Mouse (Mus musculus): ENCODE measurements around the gene Cyp4a30b. TPM values are rescaled to one million over a fixed set of nuclear protein-coding genes. Genes with fewer than 3 reads are reported as not detected.
A peak's percentile ranks its signal among the peaks of the same experiment; 100 is the strongest.
"Not testable (repeated sequence)": the region's sequence is repeated elsewhere in the genome, so short reads cannot be mapped to it uniquely, and the experiment has no call there.

Gene Cyp4a30b
- polyA plus RNA-seq (2014; fragmentation: Nextera tagmentation; extraction: Ambion mirVana) = not detected in 2 replicates

DNA sequence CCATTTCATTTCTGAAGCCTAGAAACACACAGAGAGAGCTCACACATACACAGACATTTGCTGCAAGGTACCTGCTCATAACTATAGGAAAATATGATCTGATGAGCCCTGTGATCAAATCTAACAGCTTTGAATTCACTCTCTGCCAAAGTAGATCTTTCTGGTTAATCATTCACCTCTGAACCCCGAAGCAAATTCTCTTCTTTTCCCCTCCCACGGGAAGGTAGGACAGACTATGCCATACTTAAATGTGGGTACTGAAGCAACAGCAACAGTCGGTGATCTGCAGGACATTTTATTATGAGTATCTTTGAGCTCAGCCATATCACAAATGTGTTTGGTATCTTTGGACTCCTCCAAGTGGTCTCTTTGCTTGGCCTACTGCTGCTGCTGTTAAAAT, at the start of gene Cyp4a30b:
TSS of gene Cyp4a30b (plus strand) at position 301 of the 400 bp plus-strand sequence.
- H3K9ac ChIP-seq (replicated peaks; ENCODE audit: low read length) = no peak within 1 kb of the TSS
- DNase-seq (ENCODE audit: low spot score) (no peak), ATAC-seq (replicated peaks; ENCODE audit: insufficient number of reproducible peaks, low FRiP score, low TSS enrichment, low read depth) (no peak)
- H3K4me3 ChIP-seq (ENCODE audit: low read depth, low read length) = no peak within 1 kb of the TSS
- H3K27me3 ChIP-seq (ENCODE audit: control insufficient read depth, insufficient read depth, low read length) = no peaks in the 10 kb centered on the region
- 83% methylated on average over 3 of the region's 3 CpGs for WGBS
- H3K4me1 ChIP-seq (ENCODE audit: control insufficient read depth, insufficient read depth, low read length) = no peaks in the 10 kb centered on the region
- H3K36me3 ChIP-seq (replicated peaks; ENCODE audit: control insufficient read depth, insufficient read depth, low read depth, low read length) = no peaks in the 10 kb centered on the region
- no peaks in the 10 kb centered on the region for H3K9me3 ChIP-seq (replicated peaks; ENCODE audit: control insufficient read depth, low read length)
- H3K4me2 ChIP-seq (ENCODE audit: low read depth, low read length) = no peak within 1 kb of the TSS
- no peak within 1 kb of the TSS for H3K27ac ChIP-seq (replicated peaks; ENCODE audit: low read depth, low read length)

DNA sequence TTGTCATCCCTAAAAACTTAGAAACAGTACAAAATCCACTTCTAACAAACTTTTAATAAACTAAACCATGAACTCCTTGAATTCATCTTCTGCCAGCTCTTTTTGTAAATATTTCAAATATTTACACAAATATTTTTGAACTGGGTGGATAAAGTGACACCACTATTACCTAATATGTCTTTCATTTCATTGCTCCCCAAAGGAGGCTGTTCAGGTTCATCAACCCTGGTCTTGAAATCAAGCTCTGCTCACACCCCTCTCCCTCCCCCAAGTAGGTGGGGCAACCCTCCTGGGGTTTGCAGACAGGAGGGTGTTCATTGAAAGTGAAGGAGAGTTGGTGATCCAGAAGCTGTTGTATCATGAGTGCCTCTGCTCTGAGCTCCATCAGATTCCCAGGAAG, 41.1 kb upstream of the Cyp4a30b start, which contains the start of gene Cyp4a12b:
TSS of gene Cyp4a12b (plus strand) at position 301 of the 400 bp plus-strand sequence.
- not testable (repeated sequence) for ATAC-seq (replicated peaks; ENCODE audit: insufficient number of reproducible peaks, low FRiP score, low TSS enrichment, low read depth); H3K9me3 ChIP-seq (replicated peaks; ENCODE audit: control insufficient read depth, low read length); H3K36me3 ChIP-seq (replicated peaks; ENCODE audit: control insufficient read depth, insufficient read depth, low read depth, low read length); H3K4me2 ChIP-seq (ENCODE audit: low read depth, low read length); DNase-seq (ENCODE audit: low spot score); H3K4me3 ChIP-seq (ENCODE audit: low read depth, low read length); H3K9ac ChIP-seq (replicated peaks; ENCODE audit: low read length); H3K27me3 ChIP-seq (ENCODE audit: control insufficient read depth, insufficient read depth, low read length); H3K27ac ChIP-seq (replicated peaks; ENCODE audit: low read depth, low read length); H3K4me1 ChIP-seq (ENCODE audit: control insufficient read depth, insufficient read depth, low read length)

DNA sequence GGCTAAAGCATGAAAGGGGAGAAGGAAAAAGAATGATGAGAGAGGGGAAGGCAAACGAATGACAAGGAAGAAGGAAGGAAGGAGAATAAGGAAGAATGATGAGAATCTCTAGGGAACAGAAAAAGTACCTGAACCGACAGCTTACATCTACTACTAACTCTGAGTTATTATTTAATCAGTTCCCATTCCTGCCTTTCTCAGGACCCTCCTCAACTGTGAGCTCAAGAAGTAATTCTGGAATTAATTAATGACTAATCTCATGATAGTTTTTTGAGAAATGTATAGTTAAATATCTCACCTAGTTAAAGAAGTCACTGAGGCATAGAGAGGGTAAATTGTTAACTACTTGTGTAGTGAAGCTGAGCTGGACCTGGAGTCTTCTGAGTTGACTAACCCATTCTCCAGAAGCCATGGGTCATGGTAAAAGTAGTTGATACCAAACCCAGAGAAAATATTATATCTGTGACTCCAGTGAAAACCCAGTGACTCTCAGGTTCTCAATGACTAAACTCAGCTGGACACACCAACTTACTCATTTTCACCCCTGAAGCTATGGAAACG, 1.7 kb upstream of the Cyp4a30b start:
- Histone ChIP-seq H3K9ac (replicated peaks; ENCODE audit: low read length) (no peak overlapping the region), H3K9me3 (replicated peaks; ENCODE audit: control insufficient read depth, low read length) (no peaks in the 10 kb centered on the region), H3K36me3 (replicated peaks; ENCODE audit: control insufficient read depth, insufficient read depth, low read depth, low read length) (no peaks in the 10 kb centered on the region), H3K4me3 (ENCODE audit: low read depth, low read length) (no peak overlapping the region), H3K4me1 (ENCODE audit: control insufficient read depth, insufficient read depth, low read length) (no peaks in the 10 kb centered on the region), H3K27me3 (ENCODE audit: control insufficient read depth, insufficient read depth, low read length) (no peaks in the 10 kb centered on the region), H3K4me2 (ENCODE audit: low read depth, low read length) (no peak overlapping the region), H3K27ac (replicated peaks; ENCODE audit: low read depth, low read length) (no peak overlapping the region)
- ATAC-seq (replicated peaks; ENCODE audit: insufficient number of reproducible peaks, low FRiP score, low TSS enrichment, low read depth) (no peak), DNase-seq (ENCODE audit: low spot score) (no peak)
- 67% methylated on average over 3 of the region's 3 CpGs for WGBS

DNA sequence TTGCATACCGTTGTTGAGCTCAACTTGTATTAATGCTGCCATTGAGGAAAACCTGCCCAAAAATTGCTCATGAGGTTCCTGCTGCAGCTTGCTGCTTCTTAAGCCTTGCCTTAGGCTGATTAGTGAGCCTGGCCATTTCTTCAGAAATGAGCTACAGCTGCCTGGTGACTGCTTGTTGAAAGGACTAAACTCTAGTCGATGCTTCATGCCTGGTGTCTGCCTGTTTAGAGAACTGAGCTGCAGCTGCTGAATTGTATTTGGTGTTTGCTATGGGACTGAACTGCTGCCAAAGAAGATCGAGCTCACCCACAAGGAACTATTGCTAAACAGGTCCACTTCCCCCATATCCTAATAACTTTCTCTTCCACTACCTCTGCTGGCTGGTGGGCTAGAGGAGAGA, 21.2 kb downstream of the Cyp4a30b start:
- not testable (repeated sequence) for H3K4me3 ChIP-seq (ENCODE audit: low read depth, low read length); H3K4me1 ChIP-seq (ENCODE audit: control insufficient read depth, insufficient read depth, low read length)
- WGBS = 77% methylated on average over 3 of the region's 3 CpGs

DNA sequence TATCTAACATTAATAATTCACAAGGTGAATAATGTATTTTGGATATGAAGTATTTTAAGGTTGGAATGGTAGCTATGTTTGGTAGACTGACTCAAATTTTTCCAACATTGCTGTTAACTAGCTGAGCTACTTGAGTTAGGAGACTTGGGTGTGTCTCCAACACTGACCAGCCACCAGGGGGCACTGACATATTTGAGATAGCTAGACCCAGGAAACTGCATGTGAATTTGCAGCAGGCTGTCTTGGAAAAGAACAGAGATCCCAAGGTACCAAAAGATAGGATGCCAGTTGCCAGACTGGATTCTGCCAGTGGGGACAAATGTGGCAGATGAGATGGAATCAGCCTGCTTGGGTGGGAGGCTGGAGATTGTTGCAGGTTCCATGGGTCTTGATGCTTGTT, 23.6 kb downstream of the Cyp4a30b start:
- not testable (repeated sequence) for ATAC-seq (replicated peaks; ENCODE audit: insufficient number of reproducible peaks, low FRiP score, low TSS enrichment, low read depth); H3K36me3 ChIP-seq (replicated peaks; ENCODE audit: control insufficient read depth, insufficient read depth, low read depth, low read length); H3K4me2 ChIP-seq (ENCODE audit: low read depth, low read length); H3K4me1 ChIP-seq (ENCODE audit: control insufficient read depth, insufficient read depth, low read length); H3K27me3 ChIP-seq (ENCODE audit: control insufficient read depth, insufficient read depth, low read length); H3K9me3 ChIP-seq (replicated peaks; ENCODE audit: control insufficient read depth, low read length); H3K9ac ChIP-seq (replicated peaks; ENCODE audit: low read length); H3K4me3 ChIP-seq (ENCODE audit: low read depth, low read length); H3K27ac ChIP-seq (replicated peaks; ENCODE audit: low read depth, low read length)
- DNase-seq (ENCODE audit: low spot score) = peak; percentile 5

More for the DNA sequence above, 21.2 kb downstream of the Cyp4a30b start:
- DNase-seq (ENCODE audit: low spot score); ATAC-seq (replicated peaks; ENCODE audit: insufficient number of reproducible peaks, low FRiP score, low TSS enrichment, low read depth); H3K36me3 ChIP-seq (replicated peaks; ENCODE audit: control insufficient read depth, insufficient read depth, low read depth, low read length); H3K27ac ChIP-seq (replicated peaks; ENCODE audit: low read depth, low read length); H3K27me3 ChIP-seq (ENCODE audit: control insufficient read depth, insufficient read depth, low read length); H3K9ac ChIP-seq (replicated peaks; ENCODE audit: low read length); H3K4me2 ChIP-seq (ENCODE audit: low read depth, low read length); H3K9me3 ChIP-seq (replicated peaks; ENCODE audit: control insufficient read depth, low read length): not testable (repeated sequence)

DNA sequence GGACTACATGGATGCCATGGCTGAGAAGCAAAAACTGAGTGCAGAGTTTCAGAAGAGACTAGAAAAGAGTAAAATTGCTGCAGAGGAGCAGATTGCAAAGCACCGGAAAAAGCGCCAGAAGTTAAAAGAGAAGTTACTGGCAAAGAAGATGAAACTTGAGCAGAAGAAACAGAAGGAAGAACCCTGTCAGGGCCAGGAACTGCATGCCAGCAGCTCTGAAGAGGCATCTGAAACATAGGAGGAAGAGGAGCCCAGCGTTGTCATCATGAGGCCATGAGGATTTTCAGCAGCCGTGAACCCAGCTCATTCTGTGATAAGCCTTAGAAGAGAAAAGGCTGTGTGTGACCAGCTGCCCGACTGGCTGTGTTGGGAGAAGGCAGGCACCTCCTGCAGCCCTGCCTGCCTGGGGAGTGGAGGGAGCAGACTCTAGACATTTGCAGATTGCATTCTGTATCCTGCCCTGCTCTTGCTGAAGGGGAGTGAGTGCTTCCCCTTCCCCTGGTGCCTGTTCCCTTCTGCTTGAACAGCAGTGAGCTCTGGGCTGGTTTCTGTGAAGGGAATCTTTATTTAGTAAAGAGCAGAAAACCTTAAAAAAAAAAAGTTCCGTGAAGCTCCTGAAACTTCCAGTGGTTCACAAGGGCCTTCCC, 28.7 kb downstream of the Cyp4a30b start:
- Histone ChIP-seq H3K9me3 (replicated peaks; ENCODE audit: control insufficient read depth, low read length) (no peaks in the 10 kb centered on the region), H3K27me3 (ENCODE audit: control insufficient read depth, insufficient read depth, low read length) (no peaks in the 10 kb centered on the region), H3K4me1 (ENCODE audit: control insufficient read depth, insufficient read depth, low read length) (no peaks in the 10 kb centered on the region), H3K9ac (replicated peaks; ENCODE audit: low read length) (no peak overlapping the region), H3K27ac (replicated peaks; ENCODE audit: low read depth, low read length) (no peak overlapping the region), H3K36me3 (replicated peaks; ENCODE audit: control insufficient read depth, insufficient read depth, low read depth, low read length) (no peaks in the 10 kb centered on the region), H3K4me2 (ENCODE audit: low read depth, low read length) (no peak overlapping the region), H3K4me3 (ENCODE audit: low read depth, low read length) (no peak overlapping the region)
- ATAC-seq (replicated peaks; ENCODE audit: insufficient number of reproducible peaks, low FRiP score, low TSS enrichment, low read depth) (no peak), DNase-seq (ENCODE audit: low spot score) (no peak)
- WGBS = 79% methylated on average over 6 of the region's 6 CpGs

DNA sequence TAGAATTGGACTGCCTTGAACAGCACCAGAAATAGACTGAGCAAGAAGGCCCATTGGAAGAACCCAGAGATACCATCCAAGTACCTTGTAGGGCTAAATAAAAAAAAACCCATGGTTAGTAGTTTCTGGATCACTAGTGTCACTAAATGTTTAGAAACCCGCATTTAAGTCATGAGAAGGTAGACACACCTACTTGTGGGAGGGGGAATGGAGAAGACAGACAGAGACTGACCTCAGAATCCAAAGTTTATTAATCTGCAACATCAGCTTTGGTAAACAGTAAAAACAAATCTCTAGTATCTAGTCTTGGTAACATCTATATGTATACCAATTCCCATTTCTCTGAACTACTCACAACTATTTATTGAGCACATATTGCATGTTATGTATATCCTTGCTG, 43.6 kb downstream of the Cyp4a30b start, which contains the start of gene Cyp4a14:
TSS of gene Cyp4a14 (minus strand) at position 142 of the 400 bp plus-strand sequence.
- Histone ChIP-seq H3K27ac (replicated peaks; ENCODE audit: low read depth, low read length) (no peak within 1 kb of the TSS), H3K4me2 (ENCODE audit: low read depth, low read length) (no peak within 1 kb of the TSS), H3K27me3 (ENCODE audit: control insufficient read depth, insufficient read depth, low read length) (no peaks in the 10 kb centered on the region), H3K36me3 (replicated peaks; ENCODE audit: control insufficient read depth, insufficient read depth, low read depth, low read length) (no peaks in the 10 kb centered on the region), H3K4me3 (ENCODE audit: low read depth, low read length) (no peak within 1 kb of the TSS), H3K9me3 (replicated peaks; ENCODE audit: control insufficient read depth, low read length) (no peaks in the 10 kb centered on the region), H3K9ac (replicated peaks; ENCODE audit: low read length) (no peak within 1 kb of the TSS), H3K4me1 (ENCODE audit: control insufficient read depth, insufficient read depth, low read length) (no peaks in the 10 kb centered on the region)
- 81% methylated on average over 1 of the region's 1 CpGs for WGBS
- ATAC-seq (replicated peaks; ENCODE audit: insufficient number of reproducible peaks, low FRiP score, low TSS enrichment, low read depth) (no peak), DNase-seq (ENCODE audit: low spot score) (no peak)

DNA sequence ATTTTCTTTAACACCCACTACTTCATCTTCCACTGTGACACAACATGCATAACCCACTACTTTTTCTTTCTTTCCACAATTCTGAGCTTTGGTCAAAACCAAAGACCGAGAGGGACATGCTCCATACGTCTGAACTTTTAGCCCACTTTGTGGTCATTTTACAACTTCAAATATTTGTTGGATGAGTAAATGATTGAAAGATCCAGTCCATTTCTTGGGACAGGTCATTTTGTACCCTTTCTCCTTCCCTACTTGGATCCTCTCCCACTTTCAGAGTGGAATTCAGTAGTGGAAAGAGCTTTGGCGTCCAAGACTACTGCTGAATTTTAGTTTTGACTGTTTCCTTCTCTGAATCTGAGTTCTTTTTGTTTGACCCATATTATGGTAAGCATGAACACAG, 45.1 kb downstream of the Cyp4a30b start:
- Histone ChIP-seq H3K4me3 (ENCODE audit: low read depth, low read length) (no peak overlapping the region), H3K4me2 (ENCODE audit: low read depth, low read length) (no peak overlapping the region), H3K27me3 (ENCODE audit: control insufficient read depth, insufficient read depth, low read length) (no peaks in the 10 kb centered on the region), H3K27ac (replicated peaks; ENCODE audit: low read depth, low read length) (no peak overlapping the region), H3K4me1 (ENCODE audit: control insufficient read depth, insufficient read depth, low read length) (no peaks in the 10 kb centered on the region), H3K36me3 (replicated peaks; ENCODE audit: control insufficient read depth, insufficient read depth, low read depth, low read length) (no peaks in the 10 kb centered on the region), H3K9ac (replicated peaks; ENCODE audit: low read length) (no peak overlapping the region), H3K9me3 (replicated peaks; ENCODE audit: control insufficient read depth, low read length) (no peaks in the 10 kb centered on the region)
- ATAC-seq (replicated peaks; ENCODE audit: insufficient number of reproducible peaks, low FRiP score, low TSS enrichment, low read depth) (no peak), DNase-seq (ENCODE audit: low spot score) (no peak)
- WGBS = 90% methylated on average over 3 of the region's 3 CpGs
